Mouse (Mus musculus) ES-E14 (cell line): ENCODE data around the gene Rpain. TPM values are rescaled to one million over a fixed set of nuclear protein-coding genes. Genes with fewer than 3 reads are reported as not detected.
A peak's percentile ranks its signal among the peaks of the same experiment; 100 is the strongest.

Source experiments
- DNase-seq: peaks from one replicate; pipeline ENCODE4 v3.0.0-alpha.2; 2013; ENCODE audit warnings: low read depth, low spot score
- H3K27ac ChIP-seq: 2 replicates; pipeline ENCODE4 v1.5.1; 2012; ENCODE audit warnings: low read depth, mild to moderate bottlenecking, low read length, moderate library complexity, mixed read lengths; ENCODE audit not compliant: poor library complexity, insufficient read depth, severe bottlenecking
- H3K36me3 ChIP-seq: 2 replicates; pipeline ENCODE4 v1.6.1; 2012; ENCODE audit warnings: mild to moderate bottlenecking, low read length, moderate library complexity, mixed read lengths; ENCODE audit not compliant: control insufficient read depth, poor library complexity, insufficient read depth, severe bottlenecking
- H3K4me1 ChIP-seq, 2 experiments: fragments of 150-350 bp in 1 of 2; sonication (generic) in 1 of 2; 2 replicates each; pipeline ENCODE4 v1.6.1; 2012; ENCODE audit warnings: low read length in 2 of 2, mild to moderate bottlenecking in 1 of 2, mixed read lengths in 1 of 2; ENCODE audit not compliant: control insufficient read depth in 2 of 2, insufficient read depth in 2 of 2, poor library complexity in 1 of 2
- H3K4me3 ChIP-seq, 2 experiments: fragments of 150-350 bp in 1 of 2; sonication (generic) in 1 of 2; 2 replicates each; pipeline ENCODE4 v1.5.1; 2012; ENCODE audit warnings: low read length in 2 of 2, low read depth in 1 of 2, mild to moderate bottlenecking in 1 of 2, mixed read lengths in 1 of 2; ENCODE audit not compliant: insufficient read depth in 1 of 2, poor library complexity in 1 of 2, severe bottlenecking in 1 of 2
- H3K9ac ChIP-seq: 2 replicates; pipeline ENCODE4 v1.6.1; 2012; ENCODE audit warnings: low read depth, mild to moderate bottlenecking, low read length, mixed read lengths; ENCODE audit not compliant: poor library complexity, insufficient read depth, severe bottlenecking
- H3K9me3 ChIP-seq: fragments of 150-350 bp; sonication (generic); 2 replicates; pipeline ENCODE4 v1.6.1; 2012; ENCODE audit warnings: low read depth, mild to moderate bottlenecking, low read length; ENCODE audit not compliant: control insufficient read depth, insufficient read depth
- CHD2 ChIP-seq: IDR thresholded peaks from 2 replicates; pipeline ENCODE4 v1.6.1; 2014; ENCODE audit warnings: mild to moderate bottlenecking, low read depth, low read length, inconsistent platforms
- HCFC1 ChIP-seq: IDR thresholded peaks from 2 replicates; pipeline ENCODE4 v1.6.1; 2012; ENCODE audit warnings: low read length, inconsistent platforms, borderline replicate concordance; ENCODE audit not compliant: insufficient read depth
- MAFK ChIP-seq: IDR thresholded peaks from 2 replicates; pipeline ENCODE4 v1.6.1; 2014; ENCODE audit warnings: mild to moderate bottlenecking, low read depth, low read length, inconsistent platforms; ENCODE audit not compliant: insufficient read depth
- ZC3H11A ChIP-seq: IDR thresholded peaks from 2 replicates; pipeline ENCODE4 v1.6.1; 2012; ENCODE audit warnings: low read depth, mild to moderate bottlenecking, inconsistent platforms, low read length, borderline replicate concordance
- ZNF384 ChIP-seq: IDR thresholded peaks from 2 replicates; pipeline ENCODE4 v1.6.1; 2012; ENCODE audit warnings: low read depth, low read length, inconsistent platforms
- in situ Hi-C, 2 experiments: fragments of 600-800 bp; cut with MboI; formaldehyde crosslinking; loops; one replicate each; pipeline ENCODE4 v1.15.1; 2025; ENCODE audit warnings: low sequenced_read_pairs in 2 of 2, inconsistent platforms in 1 of 2; ENCODE audit not compliant: unreplicated experiment in 2 of 2
- total RNA-seq: library from RNA; depleted of rRNA; stranded (reverse); fragments of 300-350 nt; gene quantifications from 2 replicates; pipeline ENCODE4 v1.2.3, GENCODE M21; 2012

Gene Rpain
- total RNA-seq, 1 experiment = 58.6 TPM

- peaks cover 0 to 6% of the 10 kb centered on the region in 2 experiments; a peak in 2 of 4 replicates for H3K4me1 ChIP-seq
- in situ Hi-C loops = no loop called here
- peaks cover 55% of the 10 kb centered on the region for H3K36me3 ChIP-seq
- no peak for DNase-seq
- no peaks in the 10 kb centered on the region for H3K9me3 ChIP-seq
- peak overlapping the region; percentile 89 for H3K9ac ChIP-seq
- peak overlapping the region; percentile 94 for H3K4me3 ChIP-seq
- no peak overlapping the region; the same call in 1 of the 2 replicates for H3K27ac ChIP-seq
- TF ChIP-seq HCFC1 = no peak
- 0 out of 2 replicates have a peak, but pooled peaks have one; percentile 51 for TF ChIP-seq ZNF384
Observed at GRCm38 (mm10) chr11:70982030-70982429, 12.0 kb downstream of the Rpain start.

GRCm38 (mm10) chr11:70982557-70983228, 12.7 kb downstream of the Rpain start, which contains the start of gene C1qbp:
C1qbp (minus strand) TSS chr11:70983026.
- Histone ChIP-seq H3K27ac (peak within 1 kb of the TSS; percentile 61), H3K36me3 (peaks cover 56% of the 10 kb centered on the region), H3K9me3 (no peaks in the 10 kb centered on the region), H3K9ac (peak within 1 kb of the TSS; percentile 96), H3K4me3 (peak within 1 kb of the TSS; percentile 94), H3K4me1 (peaks cover 0 to 7% of the 10 kb centered on the region in 2 experiments; a peak in 2 of 4 replicates)
- in situ Hi-C loops = no loop called here
- TF ChIP-seq MAFK (no peak), HCFC1 (peak; percentile 79; the same call in 1 of the 2 replicates)
- peak; percentile 74 for DNase-seq

GRCm38 (mm10) chr11:71001167-71001566, 31.2 kb downstream of the Rpain start:
- Histone ChIP-seq H3K4me3 (no peak overlapping the region), H3K27ac (no peak overlapping the region), H3K9ac (no peak overlapping the region), H3K36me3 (peaks cover 21% of the 10 kb centered on the region), H3K9me3 (no peaks in the 10 kb centered on the region), H3K4me1 (no peaks in the 10 kb centered on the region; a peak in 1 of 4 replicates)
- DNase-seq = no peak
- TF ChIP-seq ZNF384 (no peak), HCFC1 (no peak), ZC3H11A (no peak), MAFK (no peak), CHD2 (no peak)
- in situ Hi-C loops = no loop called here

- no peak for DNase-seq
- in situ Hi-C loops = no loop called here
- Histone ChIP-seq H3K36me3 (peaks cover 11% of the 10 kb centered on the region), H3K4me3 (peak overlapping the region; percentile 86 to 92), H3K9me3 (no peaks in the 10 kb centered on the region), H3K4me1 (no peaks in the 10 kb centered on the region; a peak in 1 of 4 replicates), H3K27ac (no peak overlapping the region), H3K9ac (peak overlapping the region; percentile 86)
- no peak for TF ChIP-seq ZNF384
- TF ChIP-seq HCFC1 = no peak
- TF ChIP-seq ZC3H11A = no peak
- TF ChIP-seq MAFK = no peak
- no peak for TF ChIP-seq CHD2
Observed at GRCm38 (mm10) chr11:71003611-71004315, 33.8 kb downstream of the Rpain start.
